Mouse (Mus musculus): ENCODE measurements around the gene Mapkbp1. TPM values are rescaled to one million over a fixed set of nuclear protein-coding genes. Genes with fewer than 3 reads are reported as not detected.

Gene Mapkbp1
- polyA plus RNA-seq, 1 experiment from 2014 or later: 4.7 TPM

- WGBS: 94% methylated on average over 3 of the region's 3 CpGs
- Histone ChIP-seq H3K4me2 (replicated peaks) (no peak overlapping the region), H3K36me3 (no peaks in the 10 kb centered on the region), H3K9ac (replicated peaks) (no peak overlapping the region), H3K4me1 (no peaks in the 10 kb centered on the region), H3K4me3 (no peak overlapping the region), H3K27me3 (no peaks in the 10 kb centered on the region), H3K9me3 (no peaks in the 10 kb centered on the region), H3K27ac (replicated peaks) (no peak overlapping the region)
- ATAC-seq (ENCODE audit: low FRiP score, low read depth): no peak
Observed at GRCm38 (mm10) chr2:120059466-120059865, 87.0 kb downstream of the Mapkbp1 start.

- Histone ChIP-seq H3K27ac (replicated peaks) (no peak overlapping the region), H3K4me3 (no peak overlapping the region), H3K27me3 (no peaks in the 10 kb centered on the region), H3K9me3 (no peaks in the 10 kb centered on the region), H3K4me2 (replicated peaks) (no peak overlapping the region), H3K9ac (replicated peaks) (no peak overlapping the region), H3K4me1 (no peaks in the 10 kb centered on the region), H3K36me3 (no peaks in the 10 kb centered on the region)
- WGBS: 77% methylated on average over 6 of the region's 6 CpGs
- no peak for ATAC-seq (ENCODE audit: low FRiP score, low read depth)
Observed at GRCm38 (mm10) chr2:120060190-120060589, 87.7 kb downstream of the Mapkbp1 start.

GRCm38 (mm10) chr2:120060651-120061050 is 88.2 kb downstream of the Mapkbp1 start:
- no peaks in the 10 kb centered on the region for H3K36me3 ChIP-seq
- H3K4me2 ChIP-seq (replicated peaks): no peak overlapping the region
- WGBS: 73% methylated on average over 9 of the region's 9 CpGs

GRCm38 (mm10) chr2:120062248-120062647 is 89.7 kb downstream of the Mapkbp1 start:
- H3K9ac ChIP-seq (replicated peaks): no peak overlapping the region
- H3K4me3 ChIP-seq: no peak overlapping the region
- 74% methylated on average over 8 of the region's 8 CpGs for WGBS
- no peaks in the 10 kb centered on the region for H3K27me3 ChIP-seq
- ATAC-seq (ENCODE audit: low FRiP score, low read depth): no peak
- H3K27ac ChIP-seq (replicated peaks): no peak overlapping the region
- H3K9me3 ChIP-seq: no peaks in the 10 kb centered on the region
- H3K4me1 ChIP-seq: no peaks in the 10 kb centered on the region
- no peaks in the 10 kb centered on the region for H3K36me3 ChIP-seq
- no peak overlapping the region for H3K4me2 ChIP-seq (replicated peaks)

More at GRCm38 (mm10) chr2:120060651-120061050, 88.2 kb downstream of the Mapkbp1 start:
- no peak overlapping the region for H3K4me3 ChIP-seq
- H3K9ac ChIP-seq (replicated peaks): no peak overlapping the region
- H3K27ac ChIP-seq (replicated peaks): no peak overlapping the region
- H3K27me3 ChIP-seq: no peaks in the 10 kb centered on the region
- H3K4me1 ChIP-seq: no peaks in the 10 kb centered on the region
- no peak for ATAC-seq (ENCODE audit: low FRiP score, low read depth)
- no peaks in the 10 kb centered on the region for H3K9me3 ChIP-seq

GRCm38 (mm10) chr2:120064639-120065038 is 92.1 kb downstream of the Mapkbp1 start:
- H3K27me3 ChIP-seq: peaks cover 3% of the 10 kb centered on the region; the same call in 1 of the 2 replicates
- H3K9ac ChIP-seq (replicated peaks): no peak overlapping the region
- no peak overlapping the region for H3K27ac ChIP-seq (replicated peaks)
- ATAC-seq (ENCODE audit: low FRiP score, low read depth): no peak
- no peak overlapping the region for H3K4me2 ChIP-seq (replicated peaks)
- 87% methylated on average over 6 of the region's 6 CpGs for WGBS
- H3K36me3 ChIP-seq: no peaks in the 10 kb centered on the region
- peaks cover 10% of the 10 kb centered on the region; the same call in 1 of the 2 replicates for H3K4me1 ChIP-seq
- H3K9me3 ChIP-seq: no peaks in the 10 kb centered on the region
- no peak overlapping the region for H3K4me3 ChIP-seq

GRCm38 (mm10) chr2:120065243-120065642 is 92.7 kb downstream of the Mapkbp1 start:
- no peak for ATAC-seq (ENCODE audit: low FRiP score, low read depth)
- H3K9me3 ChIP-seq: no peaks in the 10 kb centered on the region
- H3K4me3 ChIP-seq: no peak overlapping the region
- H3K27me3 ChIP-seq: peaks cover 3% of the 10 kb centered on the region; the same call in 1 of the 2 replicates
- H3K4me2 ChIP-seq (replicated peaks): no peak overlapping the region
- peaks cover 10% of the 10 kb centered on the region; the same call in 1 of the 2 replicates for H3K4me1 ChIP-seq
- no peak overlapping the region for H3K9ac ChIP-seq (replicated peaks)
- 95% methylated on average over 10 of the region's 10 CpGs for WGBS
- H3K27ac ChIP-seq (replicated peaks): no peak overlapping the region
- no peaks in the 10 kb centered on the region for H3K36me3 ChIP-seq

GRCm38 (mm10) chr2:120066224-120066623 is 93.7 kb downstream of the Mapkbp1 start:
- peaks cover 10% of the 10 kb centered on the region; the same call in 1 of the 2 replicates for H3K4me1 ChIP-seq
- no peaks in the 10 kb centered on the region for H3K9me3 ChIP-seq
- no peaks in the 10 kb centered on the region for H3K36me3 ChIP-seq
- no peak overlapping the region for H3K4me2 ChIP-seq (replicated peaks)
- no peak overlapping the region for H3K9ac ChIP-seq (replicated peaks)
- H3K27me3 ChIP-seq: peaks cover 3% of the 10 kb centered on the region; the same call in 1 of the 2 replicates
- ATAC-seq (ENCODE audit: low FRiP score, low read depth): no peak
- H3K27ac ChIP-seq (replicated peaks): no peak overlapping the region
- H3K4me3 ChIP-seq: no peak overlapping the region
- WGBS: 89% methylated on average over 3 of the region's 3 CpGs

- 35% methylated on average over 16 of the region's 16 CpGs for WGBS
- Histone ChIP-seq H3K4me2 (replicated peaks) (0 out of 2 replicates have a peak overlapping the region, but pooled peaks have one; percentile 17), H3K27me3 (peaks cover 3% of the 10 kb centered on the region; the same call in 1 of the 2 replicates), H3K36me3 (no peaks in the 10 kb centered on the region), H3K9ac (replicated peaks) (peak overlapping the region; percentile 31; the same call in 1 of the 2 replicates), H3K4me3 (no peak overlapping the region), H3K9me3 (no peaks in the 10 kb centered on the region), H3K27ac (replicated peaks) (no peak overlapping the region), H3K4me1 (peaks cover 10% of the 10 kb centered on the region; the same call in 1 of the 2 replicates)
- ATAC-seq (ENCODE audit: low FRiP score, low read depth): peak; percentile 44; the same call in 1 of the 2 replicates
Observed at GRCm38 (mm10) chr2:120068555-120069465, 96.3 kb downstream of the Mapkbp1 start.

- no peak overlapping the region for H3K4me2 ChIP-seq (replicated peaks)
- no peaks in the 10 kb centered on the region for H3K36me3 ChIP-seq
- no peak overlapping the region for H3K27ac ChIP-seq (replicated peaks)
- 68% methylated on average over 8 of the region's 8 CpGs for WGBS
- peaks cover 8% of the 10 kb centered on the region for H3K27me3 ChIP-seq
- H3K4me1 ChIP-seq: peaks cover 10% of the 10 kb centered on the region; the same call in 1 of the 2 replicates
- H3K9ac ChIP-seq (replicated peaks): no peak overlapping the region; the same call in 1 of the 2 replicates
- no peaks in the 10 kb centered on the region for H3K9me3 ChIP-seq
- no peak for ATAC-seq (ENCODE audit: low FRiP score, low read depth)
- H3K4me3 ChIP-seq: no peak overlapping the region
Observed at GRCm38 (mm10) chr2:120069466-120069990, 97.0 kb downstream of the Mapkbp1 start.

- no peaks in the 10 kb centered on the region for H3K9me3 ChIP-seq
- H3K4me1 ChIP-seq: peaks cover 14% of the 10 kb centered on the region; the same call in 1 of the 2 replicates
- no peaks in the 10 kb centered on the region for H3K36me3 ChIP-seq
- no peak overlapping the region for H3K4me2 ChIP-seq (replicated peaks)
- H3K4me3 ChIP-seq: no peak overlapping the region
- no peak overlapping the region for H3K9ac ChIP-seq (replicated peaks)
- no peak overlapping the region for H3K27ac ChIP-seq (replicated peaks)
- no peak for ATAC-seq (ENCODE audit: low FRiP score, low read depth)
- 90% methylated on average over 4 of the region's 4 CpGs for WGBS
- H3K27me3 ChIP-seq: peaks cover 38% of the 10 kb centered on the region
Observed at GRCm38 (mm10) chr2:120074096-120074495, 101.6 kb downstream of the Mapkbp1 start.

- Histone ChIP-seq H3K27me3 (peaks cover 37% of the 10 kb centered on the region), H3K4me2 (replicated peaks) (peak overlapping the region; percentile 57), H3K4me3 (peak overlapping the region; percentile 36), H3K9ac (replicated peaks) (no peak overlapping the region), H3K4me1 (peaks cover 10% of the 10 kb centered on the region; the same call in 1 of the 2 replicates), H3K36me3 (no peaks in the 10 kb centered on the region), H3K27ac (replicated peaks) (no peak overlapping the region), H3K9me3 (no peaks in the 10 kb centered on the region)
- ATAC-seq (ENCODE audit: low FRiP score, low read depth): peak; percentile 41; the same call in 1 of the 2 replicates
- 1% methylated on average over 36 of the region's 36 CpGs for WGBS
Observed at GRCm38 (mm10) chr2:120076076-120076705, 103.7 kb downstream of the Mapkbp1 start.

Data from midbrain, embryonic 12.5 days (tissue).